ENCODE assay signal across 16 mouse cellular contexts in genomic region chr10:39387556-39387955, GRCm38 (mm10). TPM values are rescaled to one million over a fixed set of nuclear protein-coding genes. Genes with fewer than 3 reads are reported as not detected.
DNase-seq lines count a peak whose midpoint lies in the region; ATAC-seq and TF ChIP-seq lines count a peak whose summit lies in the region.
"Had no signal": no experiment of that assay in that cellular context is flagged by ENCODE, and none has a peak within 500 bp of the region (broad histone marks: within the 10 kb centered on the region; RNA-seq: fewer than 3 reads in every experiment).

No protein-coding gene starts in this region.

- 70% methylated on average over 11 of the region's 11 CpGs for WGBS in heart, embryonic 10.5 days
- WGBS in midbrain, embryonic 13.5 days, result 69% methylated on average over 11 of the region's 11 CpGs
- WGBS in midbrain, embryonic 10.5 days, result 88% methylated on average over 11 of the region's 11 CpGs
- 80% methylated on average over 11 of the region's 11 CpGs for WGBS in forebrain, embryonic 16.5 days
- 46% methylated on average over 11 of the region's 11 CpGs for WGBS in midbrain, postnatal 0 days

- peaks cover 12% of the 10 kb centered on the region for H3K36me3 ChIP-seq in heart, embryonic 10.5 days
- H3K36me3 ChIP-seq in midbrain, embryonic 13.5 days, result peaks cover 12% of the 10 kb centered on the region
- H3K36me3 ChIP-seq in midbrain, embryonic 10.5 days, result peaks cover 18% of the 10 kb centered on the region
- H3K36me3 ChIP-seq in forebrain, embryonic 16.5 days (ENCODE audit: control insufficient read depth, insufficient read depth), result peaks cover 7% of the 10 kb centered on the region
- peaks cover 4% of the 10 kb centered on the region; the same call in 1 of the 2 replicates for H3K36me3 ChIP-seq in midbrain, postnatal 0 days (ENCODE audit: insufficient read depth, low read length)

- no peaks in the 10 kb centered on the region for H3K9me3 ChIP-seq in heart, embryonic 10.5 days
- no peaks in the 10 kb centered on the region for H3K9me3 ChIP-seq in midbrain, embryonic 13.5 days
- no peaks in the 10 kb centered on the region for H3K9me3 ChIP-seq in midbrain, embryonic 10.5 days (replicated peaks)
- no peaks in the 10 kb centered on the region; the same call in 1 of the 2 replicates for H3K9me3 ChIP-seq in forebrain, embryonic 16.5 days (ENCODE audit: control insufficient read depth, low read length)
- no peaks in the 10 kb centered on the region for H3K9me3 ChIP-seq in midbrain, postnatal 0 days (ENCODE audit: low read length)
- H3K9me3 ChIP-seq: embryonic facial prominence, embryonic 13.5 days; lung, embryonic 15.5 days had no signal

- H3K4me1 ChIP-seq in heart, embryonic 10.5 days, result peaks cover 61% of the 10 kb centered on the region
- peaks cover 66% of the 10 kb centered on the region for H3K4me1 ChIP-seq in midbrain, embryonic 13.5 days (replicated peaks)
- peaks cover 49% of the 10 kb centered on the region for H3K4me1 ChIP-seq in midbrain, embryonic 10.5 days
- H3K4me1 ChIP-seq in forebrain, embryonic 16.5 days (replicated peaks; ENCODE audit: control insufficient read depth, insufficient read depth, low read length), result peaks cover 55% of the 10 kb centered on the region
- peaks cover 18% of the 10 kb centered on the region for H3K4me1 ChIP-seq in midbrain, postnatal 0 days (ENCODE audit: insufficient read depth, low read length)

- DNase-seq in heart, embryonic 10.5 days (ENCODE audit: low spot score), result peak; percentile 66
- no peak for DNase-seq in heart, adult 8-10 months (ENCODE audit: low spot score)
- DNase-seq in midbrain, embryonic 10.5 days (ENCODE audit: low spot score), result no peak
- no peak for DNase-seq in midbrain, postnatal 0 days (ENCODE audit: low spot score)
- no peak for DNase-seq in embryo, embryonic 10.5 days (ENCODE audit: low spot score)
- DNase-seq: cerebellum, adult 11 months; gastrocnemius, postnatal 14 days; kidney, postnatal 14 days; layer of hippocampus, adult 9-11 months; right cerebral cortex, postnatal 4 days had no signal

- ATAC-seq in midbrain, embryonic 13.5 days, result peak; percentile 38
- no peak for ATAC-seq in forebrain, embryonic 16.5 days
- peak; percentile 21; the same call in 1 of the 2 replicates for ATAC-seq in midbrain, postnatal 0 days (ENCODE audit: low FRiP score)
- ATAC-seq: intestine, embryonic 16.5 days had no signal

- H3K4me2 ChIP-seq in midbrain, embryonic 13.5 days (replicated peaks), result no peak overlapping the region
- H3K4me2 ChIP-seq in forebrain, embryonic 16.5 days (ENCODE audit: low read length), result no peak overlapping the region
- no peak overlapping the region for H3K4me2 ChIP-seq in midbrain, postnatal 0 days (ENCODE audit: low read depth, low read length, poor library complexity, severe bottlenecking)
- H3K4me2 ChIP-seq: embryonic facial prominence, embryonic 13.5 days; liver, embryonic 12.5 days; lung, embryonic 15.5 days had no signal

- no peak for TF ChIP-seq CTCF in midbrain, postnatal 0 days (IDR thresholded peaks at IDR 0.05)

- H3K4me3 ChIP-seq in heart, embryonic 10.5 days, result no peak overlapping the region
- H3K4me3 ChIP-seq in midbrain, embryonic 13.5 days (replicated peaks), result no peak overlapping the region
- H3K4me3 ChIP-seq in midbrain, embryonic 10.5 days, result no peak overlapping the region
- no peak overlapping the region for H3K4me3 ChIP-seq in forebrain, embryonic 16.5 days (replicated peaks; ENCODE audit: low read length)
- H3K4me3 ChIP-seq in midbrain, postnatal 0 days (ENCODE audit: low read depth, low read length), result no peak overlapping the region
- H3K4me3 ChIP-seq: embryonic facial prominence, embryonic 13.5 days; liver, embryonic 12.5 days; lung, embryonic 15.5 days had no signal

- peak overlapping the region; percentile 23; the same call in 1 of the 2 replicates for H3K27ac ChIP-seq in heart, embryonic 10.5 days
- peak overlapping the region; percentile 40; the same call in 1 of the 2 replicates for H3K27ac ChIP-seq in midbrain, embryonic 13.5 days
- no peak overlapping the region for H3K27ac ChIP-seq in midbrain, embryonic 10.5 days (replicated peaks)
- peak overlapping the region; percentile 10; the same call in 1 of the 2 replicates for H3K27ac ChIP-seq in forebrain, embryonic 16.5 days (ENCODE audit: low read length)
- no peak overlapping the region for H3K27ac ChIP-seq in midbrain, postnatal 0 days (ENCODE audit: low read depth, low read length)
- H3K27ac ChIP-seq: embryonic facial prominence, embryonic 13.5 days; liver, embryonic 12.5 days; lung, embryonic 15.5 days had no signal

- no peaks in the 10 kb centered on the region for H3K27me3 ChIP-seq in heart, embryonic 10.5 days (ENCODE audit: insufficient read depth, poor library complexity, severe bottlenecking)
- no peaks in the 10 kb centered on the region for H3K27me3 ChIP-seq in midbrain, embryonic 13.5 days
- H3K27me3 ChIP-seq in midbrain, embryonic 10.5 days (ENCODE audit: low read depth, poor library complexity, severe bottlenecking), result no peaks in the 10 kb centered on the region
- H3K27me3 ChIP-seq in forebrain, embryonic 16.5 days (replicated peaks; ENCODE audit: control insufficient read depth, insufficient read depth, low read length), result no peaks in the 10 kb centered on the region
- no peaks in the 10 kb centered on the region for H3K27me3 ChIP-seq in midbrain, postnatal 0 days (ENCODE audit: insufficient read depth, low read length)
- H3K27me3 ChIP-seq: embryonic facial prominence, embryonic 13.5 days; liver, embryonic 12.5 days; lung, embryonic 15.5 days had no signal

- H3K9ac ChIP-seq in midbrain, embryonic 13.5 days (replicated peaks), result no peak overlapping the region; the same call in 1 of the 2 replicates
- no peak overlapping the region for H3K9ac ChIP-seq in forebrain, embryonic 16.5 days (replicated peaks; ENCODE audit: low read depth, low read length)
- H3K9ac ChIP-seq in midbrain, postnatal 0 days (replicated peaks; ENCODE audit: low read length, poor library complexity, severe bottlenecking), result no peak overlapping the region
- H3K9ac ChIP-seq: embryonic facial prominence, embryonic 13.5 days; liver, embryonic 12.5 days; lung, embryonic 15.5 days had no signal

RNA-seq across cellular contexts. Expression of gene Fyn, which starts 18.9 kb away (rescaled TPM):
- 12.9 and 20.8 TPM in 2 replicates for polyA plus RNA-seq in heart, embryonic 10.5 days (2016; fragmentation: Nextera tagmentation; extraction: Ambion mirVana)
- total RNA-seq in heart, adult 8-10 months (2022), result 10 to 100 TPM; 22.4 to 27.6 (median 24.2) TPM
- polyA plus RNA-seq in midbrain, embryonic 13.5 days (2015; fragmentation: Nextera tagmentation; extraction: Ambion mirVana), result 62.4 and 64.8 TPM in 2 replicates
- polyA plus RNA-seq in midbrain, embryonic 10.5 days (2016; fragmentation: Nextera tagmentation; extraction: Ambion mirVana), result 24.3 and 28.9 TPM in 2 replicates
- polyA plus RNA-seq in forebrain, embryonic 16.5 days (2015; fragmentation: Nextera tagmentation; extraction: Ambion mirVana), result 74.4 and 75.7 TPM in 2 replicates
- total RNA-seq in midbrain, postnatal 0 days (2014; rRNA removed), result 121 and 133 TPM in 2 replicates
- polyA plus RNA-seq in midbrain, postnatal 0 days (2015; fragmentation: Nextera tagmentation; extraction: Ambion mirVana), result 75.6 and 82.9 TPM in 2 replicates

Comparison
In these comparisons a context has a peak if more than half of its experiments do, and no peak if none do; other contexts are left out.
1. H3K27ac ChIP-seq: peak in heart, embryonic 10.5 days (single experiment), midbrain, embryonic 13.5 days (single experiment) and forebrain, embryonic 16.5 days (single experiment); none in midbrain, embryonic 10.5 days (single experiment) and midbrain, postnatal 0 days (single experiment).